In the genomic region with DNA sequence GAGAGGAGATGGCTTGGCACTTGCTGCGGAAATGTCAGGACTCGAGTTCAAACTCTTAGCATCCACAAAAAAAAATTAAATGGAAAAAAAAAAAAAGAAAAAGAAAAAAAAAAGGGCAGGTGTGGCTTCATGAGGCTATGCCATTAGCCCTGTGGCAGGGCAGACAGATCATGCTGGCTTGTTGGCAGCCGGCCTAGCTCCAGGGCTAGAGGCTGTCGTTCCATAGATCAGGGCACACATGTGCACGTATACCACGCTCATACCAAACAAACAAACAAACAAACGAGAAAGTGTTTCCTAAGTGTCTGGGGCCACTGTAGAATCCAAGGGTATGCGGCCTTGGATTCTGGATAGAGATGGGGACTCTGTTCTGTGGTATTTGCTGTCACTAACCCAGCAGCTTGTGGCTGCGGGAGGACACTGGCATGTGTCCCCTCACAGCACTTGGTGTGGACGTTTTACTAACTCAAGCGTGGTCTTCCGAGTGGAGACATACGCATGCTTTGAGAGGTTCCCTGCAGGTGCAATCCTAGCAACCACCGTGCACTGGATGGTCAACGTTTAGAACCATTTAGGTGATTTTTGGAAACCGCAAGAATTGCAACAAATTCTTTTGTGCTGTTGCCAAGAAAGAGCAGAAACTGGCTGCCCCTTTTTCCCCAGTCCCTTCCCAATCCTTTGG, we compare ENCODE assay signal across 13 mouse cellular contexts.
DNase-seq lines count a peak whose midpoint lies in the region; ATAC-seq lines count a peak whose summit lies in the region.
"Had no signal": no experiment of that assay in that cellular context is flagged by ENCODE, and none has a peak within 500 bp of the region (broad histone marks: within the 10 kb centered on the region; RNA-seq: fewer than 3 reads in every experiment).

No protein-coding gene starts in this region.

- no peaks in the 10 kb centered on the region for H3K27me3 ChIP-seq in forebrain, embryonic 14.5 days (replicated peaks; ENCODE audit: control insufficient read depth, insufficient read depth, low read length)
- no peaks in the 10 kb centered on the region for H3K27me3 ChIP-seq in forebrain, embryonic 11.5 days (ENCODE audit: control insufficient read depth, insufficient read depth, low read length)
- H3K27me3 ChIP-seq in embryonic facial prominence, embryonic 14.5 days (replicated peaks; ENCODE audit: control insufficient read depth, insufficient read depth, low read length), result no peaks in the 10 kb centered on the region
- no peaks in the 10 kb centered on the region for H3K27me3 ChIP-seq in stomach, embryonic 16.5 days (ENCODE audit: control insufficient read depth, insufficient read depth, low read length)
- H3K27me3 ChIP-seq in kidney, embryonic 16.5 days (ENCODE audit: insufficient read depth, low read length), result no peaks in the 10 kb centered on the region; the same call in 1 of the 2 replicates

- no peak overlapping the region for H3K27ac ChIP-seq in forebrain, embryonic 14.5 days (ENCODE audit: low read depth, low read length)
- H3K27ac ChIP-seq in forebrain, embryonic 11.5 days (ENCODE audit: low read depth, low read length), result no peak overlapping the region
- no peak overlapping the region; the same call in 1 of the 2 replicates for H3K27ac ChIP-seq in embryonic facial prominence, embryonic 14.5 days (replicated peaks; ENCODE audit: low read depth, low read length)
- H3K27ac ChIP-seq in stomach, embryonic 16.5 days (ENCODE audit: low read length), result peak overlapping the region; percentile 28; the same call in 1 of the 2 replicates
- no peak overlapping the region for H3K27ac ChIP-seq in kidney, embryonic 16.5 days (ENCODE audit: low read length)

- H3K4me2 ChIP-seq in forebrain, embryonic 14.5 days (ENCODE audit: low read length), result no peak overlapping the region
- H3K4me2 ChIP-seq in forebrain, embryonic 11.5 days (ENCODE audit: low read depth, low read length, severe bottlenecking), result no peak overlapping the region
- no peak overlapping the region for H3K4me2 ChIP-seq in embryonic facial prominence, embryonic 14.5 days (ENCODE audit: low read depth, low read length)
- H3K4me2 ChIP-seq in stomach, embryonic 16.5 days (ENCODE audit: low read depth, low read length), result no peak overlapping the region
- no peak overlapping the region for H3K4me2 ChIP-seq in kidney, embryonic 16.5 days (replicated peaks; ENCODE audit: low read depth, low read length)

- H3K9me3 ChIP-seq in forebrain, embryonic 14.5 days (replicated peaks; ENCODE audit: control insufficient read depth, low read length), result no peaks in the 10 kb centered on the region
- H3K9me3 ChIP-seq in forebrain, embryonic 11.5 days (ENCODE audit: control insufficient read depth, low read length), result no peaks in the 10 kb centered on the region
- H3K9me3 ChIP-seq in embryonic facial prominence, embryonic 14.5 days (ENCODE audit: control insufficient read depth, low read length), result no peaks in the 10 kb centered on the region
- no peaks in the 10 kb centered on the region for H3K9me3 ChIP-seq in stomach, embryonic 16.5 days (replicated peaks; ENCODE audit: control insufficient read depth, low read length)
- no peaks in the 10 kb centered on the region for H3K9me3 ChIP-seq in kidney, embryonic 16.5 days (ENCODE audit: low read length)
- H3K9me3 ChIP-seq: G1E had no signal

- no peak overlapping the region for H3K4me3 ChIP-seq in forebrain, embryonic 14.5 days (ENCODE audit: low read depth, low read length)
- H3K4me3 ChIP-seq in forebrain, embryonic 11.5 days (ENCODE audit: low read depth, low read length), result no peak overlapping the region
- H3K4me3 ChIP-seq in embryonic facial prominence, embryonic 14.5 days (ENCODE audit: low read depth, low read length), result no peak overlapping the region
- H3K4me3 ChIP-seq in stomach, embryonic 16.5 days (replicated peaks; ENCODE audit: low read length), result no peak overlapping the region
- no peak overlapping the region for H3K4me3 ChIP-seq in kidney, embryonic 16.5 days (ENCODE audit: low read length)
- H3K4me3 ChIP-seq: erythroblast, embryonic 14.5 days; myocyte had no signal

- no peak overlapping the region for H3K9ac ChIP-seq in forebrain, embryonic 14.5 days (ENCODE audit: low read length)
- no peak overlapping the region for H3K9ac ChIP-seq in forebrain, embryonic 11.5 days (ENCODE audit: low read length)
- no peak overlapping the region for H3K9ac ChIP-seq in embryonic facial prominence, embryonic 14.5 days (ENCODE audit: low read depth, low read length)
- no peak overlapping the region for H3K9ac ChIP-seq in stomach, embryonic 16.5 days (ENCODE audit: low read length)
- no peak overlapping the region for H3K9ac ChIP-seq in kidney, embryonic 16.5 days (replicated peaks; ENCODE audit: low read length)

- no peaks in the 10 kb centered on the region; the same call in 1 of the 2 replicates for H3K4me1 ChIP-seq in forebrain, embryonic 14.5 days (ENCODE audit: control insufficient read depth, insufficient read depth, low read length)
- no peaks in the 10 kb centered on the region; the same call in 1 of the 2 replicates for H3K4me1 ChIP-seq in forebrain, embryonic 11.5 days (replicated peaks; ENCODE audit: control insufficient read depth, insufficient read depth, low read length)
- H3K4me1 ChIP-seq in embryonic facial prominence, embryonic 14.5 days (ENCODE audit: control insufficient read depth, insufficient read depth, low read length), result no peaks in the 10 kb centered on the region
- H3K4me1 ChIP-seq in stomach, embryonic 16.5 days (ENCODE audit: control insufficient read depth, insufficient read depth, low read length), result peaks cover 13% of the 10 kb centered on the region; the same call in 1 of the 2 replicates
- H3K4me1 ChIP-seq in kidney, embryonic 16.5 days (ENCODE audit: insufficient read depth, low read length), result 0 out of 2 replicates have a peak, but pooled peaks cover 3% of the 10 kb centered on the region

- WGBS in forebrain, embryonic 14.5 days, result 68% methylated on average over 16 of the region's 16 CpGs
- WGBS in forebrain, embryonic 11.5 days, result 88% methylated on average over 16 of the region's 16 CpGs
- 62% methylated on average over 16 of the region's 16 CpGs for WGBS in embryonic facial prominence, embryonic 14.5 days
- 62% methylated on average over 16 of the region's 16 CpGs for WGBS in stomach, embryonic 16.5 days
- WGBS in kidney, embryonic 16.5 days, result 86% methylated on average over 16 of the region's 16 CpGs

- peak; percentile 88 for DNase-seq in forebrain, embryonic 14.5 days (ENCODE audit: low spot score)
- DNase-seq in forebrain, embryonic 11.5 days (ENCODE audit: low spot score), result no peak
- peak; percentile 34 for DNase-seq in retina, postnatal 7 days (ENCODE audit: low read depth, low spot score)
- DNase-seq in retina, postnatal 1 day, result no peak
- peak; percentile 90 for DNase-seq in embryonic facial prominence, embryonic 14.5 days (ENCODE audit: low spot score)
- DNase-seq in B cell, adult 2 months, result no peak
- DNase-seq: kidney, adult 18-20 months; right cerebral cortex, adult 18-20 months had no signal

- ATAC-seq in forebrain, embryonic 14.5 days, result 0 out of 2 replicates have a peak, but pooled peaks have one; percentile 13
- ATAC-seq in forebrain, embryonic 11.5 days (replicated peaks; ENCODE audit: low FRiP score), result no peak
- no peak for ATAC-seq in embryonic facial prominence, embryonic 14.5 days (ENCODE audit: low read depth)
- no peak for ATAC-seq in stomach, embryonic 16.5 days (ENCODE audit: insufficient read depth, low FRiP score)
- ATAC-seq in kidney, embryonic 16.5 days (ENCODE audit: low FRiP score, low TSS enrichment), result no peak

- peaks cover 46% of the 10 kb centered on the region for H3K36me3 ChIP-seq in forebrain, embryonic 14.5 days (ENCODE audit: control insufficient read depth, insufficient read depth, low read length)
- peaks cover 6% of the 10 kb centered on the region; the same call in 1 of the 2 replicates for H3K36me3 ChIP-seq in forebrain, embryonic 11.5 days (ENCODE audit: control insufficient read depth, insufficient read depth, low read length)
- peaks cover 50% of the 10 kb centered on the region; the same call in 1 of the 2 replicates for H3K36me3 ChIP-seq in embryonic facial prominence, embryonic 14.5 days (ENCODE audit: control insufficient read depth, insufficient read depth, low read length)
- no peaks in the 10 kb centered on the region; the same call in 1 of the 2 replicates for H3K36me3 ChIP-seq in stomach, embryonic 16.5 days (ENCODE audit: control insufficient read depth, insufficient read depth, low read length)
- peaks cover 42% of the 10 kb centered on the region for H3K36me3 ChIP-seq in kidney, embryonic 16.5 days (ENCODE audit: insufficient read depth, low read length)

Comparison
In these comparisons a context has a peak if more than half of its experiments do, and no peak if none do; other contexts are left out.
1. DNase-seq: peak in forebrain, embryonic 14.5 days (single experiment), retina, postnatal 7 days (single experiment) and embryonic facial prominence, embryonic 14.5 days (single experiment); none in forebrain, embryonic 11.5 days (single experiment), retina, postnatal 1 day (single experiment) and B cell, adult 2 months (0 of 2).